Mouse (Mus musculus) midbrain, embryonic 14.5 days (tissue): Measurements from ENCODE around the gene Frmd5. TPM values are rescaled to one million over a fixed set of nuclear protein-coding genes. Genes with fewer than 3 reads are reported as not detected.

ENCODE experiments used
- ATAC-seq: fragments of 200-750 bp; cut with Nextera tagmentation; 2 replicates; pipeline ENCODE4 v1.8.0; 2017; ENCODE audit warnings: moderate number of reproducible peaks, moderate library complexity; ENCODE audit not compliant: low FRiP score, low TSS enrichment
- DNase-seq: peaks from one replicate; pipeline ENCODE4 v3.0.0-alpha.2; 2015
- H3K27ac ChIP-seq: fragments of 300-500 bp; sonication (generic); replicated peaks from 2 replicates; pipeline ENCODE4 v1.5.1; 2014; ENCODE audit warnings: mild to moderate bottlenecking, low read depth, low read length, moderate library complexity
- H3K27me3 ChIP-seq: fragments of 300-500 bp; sonication (generic); 2 replicates; pipeline ENCODE4 v1.6.1; 2014; ENCODE audit warnings: low read length, control low read depth, mixed read lengths; ENCODE audit not compliant: control insufficient read depth, insufficient read depth
- H3K36me3 ChIP-seq: fragments of 300-500 bp; sonication (generic); 2 replicates; pipeline ENCODE4 v1.6.1; 2014; ENCODE audit warnings: low read length, control low read depth; ENCODE audit not compliant: control insufficient read depth, insufficient read depth
- H3K4me1 ChIP-seq: fragments of 300-500 bp; sonication (generic); 2 replicates; pipeline ENCODE4 v1.6.1; 2014; ENCODE audit warnings: mild to moderate bottlenecking, antibody characterized with exemption, low read length, control low read depth; ENCODE audit not compliant: control insufficient read depth, insufficient read depth
- H3K4me2 ChIP-seq: fragments of 300-500 bp; sonication (generic); 2 replicates; pipeline ENCODE4 v1.6.1; 2014; ENCODE audit warnings: mild to moderate bottlenecking, low read length, moderate library complexity
- H3K4me3 ChIP-seq: fragments of 300-500 bp; sonication (generic); replicated peaks from 2 replicates; pipeline ENCODE4 v1.5.1; 2014; ENCODE audit warnings: low read depth, low read length
- H3K9ac ChIP-seq: fragments of 300-500 bp; sonication (generic); replicated peaks from 2 replicates; pipeline ENCODE4 v1.6.1; 2014; ENCODE audit warnings: mild to moderate bottlenecking, low read length, moderate library complexity
- H3K9me3 ChIP-seq: fragments of 300-500 bp; sonication (generic); 2 replicates; pipeline ENCODE4 v1.6.1; 2016; ENCODE audit warnings: low read length, control low read depth, mixed read lengths; ENCODE audit not compliant: control insufficient read depth
- WGBS: fragments of 180-500 bp; shearing (Covaris S2); extraction: QIAGEN DNeasy Blood & Tissue Kit; methylation state at CpG from one replicate; pipeline ENCODE4 v1.1.7; 2014; 5-methylcytosine and 5-hydroxymethylcytosine counted together
- polyA plus RNA-seq: library from polyadenylated mRNA; unstranded; fragments of >200 nt; fragmentation: Nextera tagmentation; extraction: Ambion mirVana; gene quantifications from 2 replicates; pipeline ENCODE4 v1.2.1, GENCODE M21; 2014

Gene Frmd5
- polyA plus RNA-seq, 1 experiment from 2014 or later: 32.0 TPM

DNA sequence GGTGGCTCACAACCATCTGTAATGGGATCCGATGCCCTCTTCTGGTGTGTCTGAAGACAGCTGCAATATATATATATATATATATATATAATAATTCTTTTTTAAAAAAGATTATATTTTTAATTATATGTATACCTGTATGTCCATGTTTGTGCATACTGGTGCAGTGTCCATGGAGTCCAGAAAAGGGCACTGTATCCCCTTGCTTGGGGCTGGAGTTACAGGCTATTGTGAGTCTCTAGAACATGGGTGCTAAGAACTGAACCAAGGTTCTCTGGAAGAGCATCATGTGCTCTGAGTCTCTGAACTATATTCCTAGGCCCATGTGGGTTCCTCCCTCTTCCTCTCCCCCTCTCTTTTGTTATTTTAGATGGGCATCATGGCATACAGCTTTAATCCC lies 50.6 kb downstream of the Frmd5 start:
- Histone ChIP-seq H3K27me3 (no peaks in the 10 kb centered on the region), H3K36me3 (no peaks in the 10 kb centered on the region), H3K4me3 (no peak overlapping the region), H3K27ac (no peak overlapping the region), H3K4me2 (no peak overlapping the region), H3K9me3 (no peaks in the 10 kb centered on the region), H3K4me1 (peaks cover 4% of the 10 kb centered on the region; the same call in 1 of the 2 replicates), H3K9ac (no peak overlapping the region)
- DNase-seq (no peak), ATAC-seq (no peak)
- 95% methylated on average over 1 of the region's 1 CpGs for WGBS

DNA sequence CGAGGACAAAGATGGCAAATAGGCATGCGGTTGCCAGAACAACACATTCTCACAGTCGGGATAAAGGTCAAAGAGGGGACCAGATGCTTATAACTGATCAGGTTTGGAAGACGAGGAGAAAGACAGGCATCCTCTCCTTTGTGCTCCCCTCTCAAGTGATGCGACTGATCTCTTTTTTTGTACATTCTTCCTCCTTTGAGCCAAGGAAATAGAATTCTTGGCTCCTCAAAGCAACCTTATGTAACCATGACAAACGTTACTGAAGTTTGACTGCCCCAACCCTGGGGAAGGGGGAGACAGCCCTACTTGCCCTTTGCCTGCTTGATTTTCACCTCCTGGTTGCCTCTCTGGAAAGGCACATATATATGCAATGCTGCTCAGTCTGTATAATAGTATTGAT lies 51.8 kb downstream of the Frmd5 start:
- no peak overlapping the region for H3K4me3 ChIP-seq
- H3K27ac ChIP-seq: no peak overlapping the region
- H3K36me3 ChIP-seq: no peaks in the 10 kb centered on the region
- no peaks in the 10 kb centered on the region for H3K27me3 ChIP-seq
- peaks cover 4% of the 10 kb centered on the region; the same call in 1 of the 2 replicates for H3K4me1 ChIP-seq
- DNase-seq (no peak), ATAC-seq (no peak)
- H3K9me3 ChIP-seq: no peaks in the 10 kb centered on the region
- 6% methylated on average over 6 of the region's 6 CpGs for WGBS
- H3K4me2 ChIP-seq: no peak overlapping the region
- H3K9ac ChIP-seq: no peak overlapping the region

DNA sequence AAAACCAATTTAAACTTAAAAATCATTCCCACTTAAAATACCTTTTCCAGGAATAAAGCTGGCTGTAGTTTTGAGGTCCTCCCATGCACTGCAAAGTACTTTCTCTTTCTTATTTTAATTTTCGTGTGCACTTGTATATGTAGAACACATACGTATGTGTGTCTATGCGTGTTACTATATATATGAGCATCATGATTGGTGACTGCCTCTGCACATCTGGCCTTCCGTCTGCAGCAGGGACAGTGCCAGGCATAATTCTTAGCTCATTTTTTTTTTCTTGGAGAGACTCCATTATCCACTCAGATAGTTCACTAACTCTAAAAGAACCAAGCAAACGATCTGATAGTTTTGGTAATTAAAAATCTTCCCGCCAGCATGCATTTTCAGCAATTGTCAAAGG lies 56.8 kb downstream of the Frmd5 start:
- Histone ChIP-seq H3K36me3 (no peaks in the 10 kb centered on the region), H3K4me3 (no peak overlapping the region), H3K4me2 (no peak overlapping the region), H3K27ac (no peak overlapping the region), H3K4me1 (peaks cover 2% of the 10 kb centered on the region; the same call in 1 of the 2 replicates), H3K27me3 (no peaks in the 10 kb centered on the region), H3K9me3 (no peaks in the 10 kb centered on the region), H3K9ac (no peak overlapping the region)
- DNase-seq (no peak), ATAC-seq (no peak)
- 88% methylated on average over 6 of the region's 6 CpGs for WGBS

GRCm38 (mm10) chr2:121741151-121741550 lies 65.7 kb downstream of the Frmd5 start:
- H3K4me1 ChIP-seq: no peaks in the 10 kb centered on the region
- H3K9ac ChIP-seq: no peak overlapping the region
- H3K4me3 ChIP-seq: no peak overlapping the region
- no peaks in the 10 kb centered on the region for H3K9me3 ChIP-seq
- DNase-seq: no peak
- H3K4me2 ChIP-seq: no peak overlapping the region
- WGBS: 98% methylated on average over 2 of the region's 2 CpGs
- no peaks in the 10 kb centered on the region for H3K36me3 ChIP-seq
- no peaks in the 10 kb centered on the region for H3K27me3 ChIP-seq
- no peak for ATAC-seq
- no peak overlapping the region for H3K27ac ChIP-seq

- H3K4me1 ChIP-seq: no peaks in the 10 kb centered on the region
- H3K4me3 ChIP-seq: no peak overlapping the region
- DNase-seq (no peak), ATAC-seq (no peak)
- no peak overlapping the region for H3K4me2 ChIP-seq
- no peaks in the 10 kb centered on the region for H3K27me3 ChIP-seq
- no peak overlapping the region for H3K9ac ChIP-seq
- 93% methylated on average over 4 of the region's 4 CpGs for WGBS
- H3K36me3 ChIP-seq: no peaks in the 10 kb centered on the region
- H3K9me3 ChIP-seq: no peaks in the 10 kb centered on the region
- no peak overlapping the region for H3K27ac ChIP-seq
Observed at GRCm38 (mm10) chr2:121739410-121739809, 67.5 kb downstream of the Frmd5 start.

- no peak for ATAC-seq
- Histone ChIP-seq H3K9me3 (no peaks in the 10 kb centered on the region), H3K4me2 (no peak overlapping the region), H3K27ac (no peak overlapping the region), H3K4me1 (no peaks in the 10 kb centered on the region), H3K9ac (no peak overlapping the region), H3K36me3 (no peaks in the 10 kb centered on the region), H3K27me3 (no peaks in the 10 kb centered on the region), H3K4me3 (no peak overlapping the region)
- peak; percentile 53 for DNase-seq
- 27% methylated on average over 7 of the region's 7 CpGs for WGBS
Observed at GRCm38 (mm10) chr2:121733426-121733825, 73.5 kb downstream of the Frmd5 start.

GRCm38 (mm10) chr2:121730486-121730885 lies 76.4 kb downstream of the Frmd5 start:
- Histone ChIP-seq H3K4me3 (no peak overlapping the region), H3K9ac (no peak overlapping the region), H3K36me3 (no peaks in the 10 kb centered on the region), H3K9me3 (no peaks in the 10 kb centered on the region), H3K4me1 (no peaks in the 10 kb centered on the region), H3K27me3 (no peaks in the 10 kb centered on the region), H3K4me2 (no peak overlapping the region), H3K27ac (no peak overlapping the region)
- DNase-seq: no peak
- 97% methylated on average over 11 of the region's 11 CpGs for WGBS
- no peak for ATAC-seq

- no peak overlapping the region for H3K4me3 ChIP-seq
- ATAC-seq (no peak), DNase-seq (no peak)
- H3K4me2 ChIP-seq: no peak overlapping the region
- H3K27ac ChIP-seq: no peak overlapping the region
- WGBS: 67% methylated on average over 9 of the region's 9 CpGs
- H3K4me1 ChIP-seq: no peaks in the 10 kb centered on the region
- H3K9me3 ChIP-seq: no peaks in the 10 kb centered on the region
- no peaks in the 10 kb centered on the region for H3K36me3 ChIP-seq
- no peaks in the 10 kb centered on the region for H3K27me3 ChIP-seq
- no peak overlapping the region for H3K9ac ChIP-seq
Observed at GRCm38 (mm10) chr2:121728907-121729575, 77.8 kb downstream of the Frmd5 start.

- WGBS: 91% methylated on average over 4 of the region's 4 CpGs
- Histone ChIP-seq H3K27me3 (no peaks in the 10 kb centered on the region), H3K9ac (no peak overlapping the region), H3K4me1 (no peaks in the 10 kb centered on the region), H3K4me2 (no peak overlapping the region), H3K27ac (no peak overlapping the region), H3K9me3 (no peaks in the 10 kb centered on the region), H3K4me3 (no peak overlapping the region), H3K36me3 (no peaks in the 10 kb centered on the region)
- DNase-seq (no peak), ATAC-seq (no peak)
Observed at GRCm38 (mm10) chr2:121724866-121725265, 82.0 kb downstream of the Frmd5 start.
